Mouse (Mus musculus): ENCODE data around the gene Pnkd. TPM values are rescaled to one million over a fixed set of nuclear protein-coding genes. Genes with fewer than 3 reads are reported as not detected.
A peak's percentile ranks its signal among the peaks of the same experiment; 100 is the strongest.
"Not testable (repeated sequence)": the region's sequence is repeated elsewhere in the genome, so short reads cannot be mapped to it uniquely, and the experiment has no call there.

Gene Pnkd
- polyA plus RNA-seq, 1 experiment from 2014 or later, result 83.9 TPM

- H3K27ac ChIP-seq (ENCODE audit: low read depth, low read length), result no peak overlapping the region
- ATAC-seq (ENCODE audit: low FRiP score) (no peak), DNase-seq (ENCODE audit: low spot score, missing footprints) (no peak)
- H3K4me1 ChIP-seq (ENCODE audit: control insufficient read depth, insufficient read depth, low read length), result peaks cover 11% of the 10 kb centered on the region
- no peak overlapping the region for H3K4me2 ChIP-seq
- H3K9ac ChIP-seq (ENCODE audit: low read length), result no peak overlapping the region
- no peaks in the 10 kb centered on the region for H3K27me3 ChIP-seq (ENCODE audit: control insufficient read depth, insufficient read depth, low read length)
- H3K9me3 ChIP-seq (ENCODE audit: control insufficient read depth, low read length), result no peaks in the 10 kb centered on the region
- H3K36me3 ChIP-seq (ENCODE audit: control insufficient read depth, insufficient read depth, low read length), result peaks cover 25% of the 10 kb centered on the region
- WGBS, result 90% methylated on average over 10 of the region's 10 CpGs
- H3K4me3 ChIP-seq (ENCODE audit: low read depth, low read length), result no peak overlapping the region
Observed at GRCm38 (mm10) chr1:74282896-74283625, 1.7 kb upstream of the Pnkd start.

DNA sequence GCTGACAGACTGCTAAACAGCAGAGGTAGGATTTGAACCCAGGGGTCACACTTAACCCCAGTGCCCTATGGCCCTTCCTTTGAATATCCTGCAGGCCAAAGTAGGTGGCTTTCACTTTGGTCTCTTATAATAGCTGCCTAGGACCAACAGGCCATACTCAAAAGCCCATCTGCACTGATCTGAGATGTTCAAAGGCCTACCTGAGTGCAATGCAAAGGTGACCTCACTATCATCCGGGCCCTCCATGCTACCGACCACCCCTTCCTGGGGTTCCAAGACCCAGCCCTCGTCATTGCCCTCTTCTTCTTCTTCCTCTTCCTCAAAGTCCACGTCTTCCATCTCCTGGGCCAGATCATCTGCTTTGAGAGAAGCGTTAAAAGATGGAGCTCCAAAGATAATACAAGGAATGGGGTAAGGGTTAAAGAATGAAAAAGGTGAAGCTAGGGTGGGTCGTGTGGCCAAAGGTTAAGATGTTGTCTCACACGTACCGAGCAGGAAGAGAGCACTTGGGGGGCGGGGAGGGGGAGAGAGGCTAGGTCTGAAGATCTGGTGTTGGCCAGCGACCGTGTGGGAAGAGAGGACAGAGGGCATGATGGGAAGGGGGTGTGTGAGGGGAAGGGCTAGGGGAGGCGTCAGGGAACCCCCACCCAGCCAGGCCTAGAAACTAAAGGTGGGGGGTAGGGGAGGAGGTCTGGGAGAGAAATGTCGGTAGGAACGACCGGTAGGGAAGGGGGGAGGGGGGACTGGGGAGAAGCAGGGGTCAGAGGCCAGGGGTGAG, 855 bp upstream of the Pnkd start:
- H3K4me1 ChIP-seq (ENCODE audit: control insufficient read depth, insufficient read depth, low read length), result peaks cover 11% of the 10 kb centered on the region
- DNase-seq (ENCODE audit: low spot score, missing footprints) (peak; percentile 82), ATAC-seq (ENCODE audit: low FRiP score) (peak; percentile 49)
- H3K27me3 ChIP-seq (ENCODE audit: control insufficient read depth, insufficient read depth, low read length), result no peaks in the 10 kb centered on the region
- peak overlapping the region; percentile 81 for H3K4me2 ChIP-seq
- peak overlapping the region; percentile 48; the same call in 1 of the 2 replicates for H3K27ac ChIP-seq (ENCODE audit: low read depth, low read length)
- no peaks in the 10 kb centered on the region for H3K9me3 ChIP-seq (ENCODE audit: control insufficient read depth, low read length)
- H3K36me3 ChIP-seq (ENCODE audit: control insufficient read depth, insufficient read depth, low read length), result peaks cover 25% of the 10 kb centered on the region
- H3K4me3 ChIP-seq (ENCODE audit: low read depth, low read length), result peak overlapping the region; percentile 73
- WGBS, result 13% methylated on average over 15 of the region's 15 CpGs
- H3K9ac ChIP-seq (ENCODE audit: low read length), result peak overlapping the region; percentile 76

DNA sequence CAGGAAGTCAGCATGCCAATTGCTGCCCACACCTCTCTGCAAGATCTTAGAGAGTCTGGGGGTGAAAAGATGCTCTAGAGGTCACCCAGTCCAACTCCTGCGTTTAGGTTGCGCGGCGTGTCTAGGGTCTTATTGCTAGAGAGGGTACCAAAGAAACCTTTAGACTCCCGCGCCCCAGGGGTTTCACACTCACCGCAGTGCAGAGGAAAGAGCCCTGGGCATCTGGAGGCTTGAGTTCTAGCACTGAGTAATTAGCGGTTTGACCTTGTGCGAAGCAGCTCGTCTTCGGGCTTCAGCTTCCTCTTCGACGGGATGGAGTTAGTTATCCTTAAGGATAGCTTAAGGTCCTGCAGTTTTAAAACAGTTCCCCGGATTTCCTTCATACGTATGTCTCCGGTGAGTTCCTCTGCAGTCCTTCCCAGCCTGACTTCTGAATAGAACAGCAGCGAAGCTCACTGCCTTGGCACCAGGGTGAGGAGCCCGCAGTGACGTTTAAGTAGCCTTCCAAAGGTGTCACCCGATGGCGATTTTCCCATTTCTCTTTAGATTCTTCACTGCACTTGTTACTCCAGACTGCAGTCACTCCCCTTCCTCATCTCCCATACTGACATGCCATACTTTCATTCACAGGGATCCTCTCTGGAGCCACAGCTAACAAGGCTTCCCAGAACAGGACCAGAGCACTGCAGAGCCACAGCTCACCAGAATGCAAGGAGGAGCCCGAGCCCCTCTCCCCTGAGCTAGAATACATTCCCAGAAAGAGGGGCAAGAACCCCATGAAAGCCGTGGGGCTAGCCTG, 681 bp downstream of the Pnkd start:
- Histone ChIP-seq H3K9ac (ENCODE audit: low read length) (peak overlapping the region; percentile 71), H3K27ac (ENCODE audit: low read depth, low read length) (no peak overlapping the region), H3K4me2 (peak overlapping the region; percentile 78), H3K36me3 (ENCODE audit: control insufficient read depth, insufficient read depth, low read length) (peaks cover 21% of the 10 kb centered on the region), H3K4me1 (ENCODE audit: control insufficient read depth, insufficient read depth, low read length) (peaks cover 11% of the 10 kb centered on the region), H3K27me3 (ENCODE audit: control insufficient read depth, insufficient read depth, low read length) (no peaks in the 10 kb centered on the region), H3K9me3 (ENCODE audit: control insufficient read depth, low read length) (no peaks in the 10 kb centered on the region), H3K4me3 (ENCODE audit: low read depth, low read length) (peak overlapping the region; percentile 73)
- 2% methylated on average over 22 of the region's 23 CpGs for WGBS
- DNase-seq (ENCODE audit: low spot score, missing footprints) (no peak), ATAC-seq (ENCODE audit: low FRiP score) (no peak; the same call in 1 of the 2 replicates)

DNA sequence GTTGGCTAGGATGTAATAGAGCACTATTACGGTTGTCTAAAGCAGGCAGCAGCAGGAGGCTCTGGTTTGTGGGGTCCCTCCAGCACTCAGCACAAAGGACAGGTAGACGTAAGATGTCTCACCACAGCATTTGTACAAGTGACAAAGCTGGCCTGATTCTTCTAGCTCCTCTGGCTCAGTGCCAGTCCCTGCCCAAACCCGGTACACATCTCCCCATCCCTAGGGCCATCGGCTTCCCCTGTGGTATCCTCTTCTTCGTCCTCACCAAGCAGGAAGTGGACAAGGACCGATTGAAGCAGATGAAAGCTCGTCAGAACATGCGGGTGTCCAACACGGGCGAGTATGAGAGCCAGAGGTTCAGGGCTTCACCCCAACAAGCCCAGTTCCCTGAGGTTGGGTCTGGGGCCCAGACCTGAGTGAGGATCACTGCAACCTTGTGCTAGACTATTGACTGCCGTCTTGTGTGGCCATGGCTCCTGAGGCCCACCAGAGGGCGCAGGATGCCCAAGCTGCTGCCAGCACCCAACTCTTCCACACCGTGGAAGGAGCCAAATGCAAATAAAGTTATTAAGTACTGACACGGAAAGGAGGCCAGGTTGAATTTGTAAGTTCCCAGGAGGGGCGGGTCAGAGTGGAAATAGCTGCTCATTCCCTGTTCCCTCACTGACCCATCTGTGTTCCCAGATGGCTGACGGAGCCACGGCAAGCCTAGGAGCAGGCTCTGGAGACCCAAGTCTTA, 2.3 kb downstream of the Pnkd start:
- ATAC-seq (ENCODE audit: low FRiP score); H3K4me3 ChIP-seq (ENCODE audit: low read depth, low read length); H3K9ac ChIP-seq (ENCODE audit: low read length); H3K27ac ChIP-seq (ENCODE audit: low read depth, low read length); H3K9me3 ChIP-seq (ENCODE audit: control insufficient read depth, low read length); H3K4me2 ChIP-seq; H3K27me3 ChIP-seq (ENCODE audit: control insufficient read depth, insufficient read depth, low read length); H3K36me3 ChIP-seq (ENCODE audit: control insufficient read depth, insufficient read depth, low read length): not testable (repeated sequence)
- WGBS, result 63% methylated on average over 15 of the region's 17 CpGs
- H3K4me1 ChIP-seq (ENCODE audit: control insufficient read depth, insufficient read depth, low read length), result peaks cover 11% of the 10 kb centered on the region
- peak; percentile 85 for DNase-seq (ENCODE audit: low spot score, missing footprints)

GRCm38 (mm10) chr1:74288327-74288726, 3.6 kb downstream of the Pnkd start:
- ATAC-seq (ENCODE audit: low FRiP score) (no peak), DNase-seq (ENCODE audit: low spot score, missing footprints) (no peak)
- Histone ChIP-seq H3K27ac (ENCODE audit: low read depth, low read length) (no peak overlapping the region), H3K4me2 (no peak overlapping the region), H3K4me3 (ENCODE audit: low read depth, low read length) (no peak overlapping the region), H3K36me3 (ENCODE audit: control insufficient read depth, insufficient read depth, low read length) (no peaks in the 10 kb centered on the region), H3K9ac (ENCODE audit: low read length) (no peak overlapping the region), H3K27me3 (ENCODE audit: control insufficient read depth, insufficient read depth, low read length) (no peaks in the 10 kb centered on the region), H3K9me3 (ENCODE audit: control insufficient read depth, low read length) (no peaks in the 10 kb centered on the region), H3K4me1 (ENCODE audit: control insufficient read depth, insufficient read depth, low read length) (peaks cover 11% of the 10 kb centered on the region)
- WGBS, result 80% methylated on average over 4 of the region's 4 CpGs

DNA sequence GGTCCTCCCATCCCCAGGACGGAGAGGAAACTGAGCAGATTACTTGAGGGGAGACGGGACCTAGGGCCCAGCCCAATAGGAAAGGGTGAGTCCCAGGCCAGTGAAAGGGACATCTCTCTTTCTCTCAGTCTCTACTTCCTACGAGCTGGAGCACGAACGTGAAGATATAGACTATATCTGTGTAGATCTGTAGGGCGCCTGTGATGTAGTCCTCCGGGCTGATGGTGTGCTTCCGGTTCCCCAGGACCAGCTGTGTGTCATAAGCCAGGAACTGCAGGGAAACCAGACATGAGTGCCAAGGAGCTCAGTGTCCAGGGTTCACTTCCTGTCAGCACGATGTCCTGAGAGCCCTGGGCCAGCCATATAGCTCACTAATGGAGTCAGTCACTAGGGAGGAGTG, 4.5 kb downstream of the Pnkd start:
- no peaks in the 10 kb centered on the region for H3K9me3 ChIP-seq (ENCODE audit: control insufficient read depth, low read length)
- H3K9ac ChIP-seq (ENCODE audit: low read length), result no peak overlapping the region
- H3K4me1 ChIP-seq (ENCODE audit: control insufficient read depth, insufficient read depth, low read length), result peaks cover 7% of the 10 kb centered on the region
- H3K4me2 ChIP-seq, result no peak overlapping the region
- H3K27me3 ChIP-seq (ENCODE audit: control insufficient read depth, insufficient read depth, low read length), result no peaks in the 10 kb centered on the region
- H3K27ac ChIP-seq (ENCODE audit: low read depth, low read length), result no peak overlapping the region
- DNase-seq (ENCODE audit: low spot score, missing footprints), result no peak
- H3K36me3 ChIP-seq (ENCODE audit: control insufficient read depth, insufficient read depth, low read length), result no peaks in the 10 kb centered on the region
- 94% methylated on average over 9 of the region's 9 CpGs for WGBS
- no peak overlapping the region for H3K4me3 ChIP-seq (ENCODE audit: low read depth, low read length)
- no peak for ATAC-seq (ENCODE audit: low FRiP score)

DNA sequence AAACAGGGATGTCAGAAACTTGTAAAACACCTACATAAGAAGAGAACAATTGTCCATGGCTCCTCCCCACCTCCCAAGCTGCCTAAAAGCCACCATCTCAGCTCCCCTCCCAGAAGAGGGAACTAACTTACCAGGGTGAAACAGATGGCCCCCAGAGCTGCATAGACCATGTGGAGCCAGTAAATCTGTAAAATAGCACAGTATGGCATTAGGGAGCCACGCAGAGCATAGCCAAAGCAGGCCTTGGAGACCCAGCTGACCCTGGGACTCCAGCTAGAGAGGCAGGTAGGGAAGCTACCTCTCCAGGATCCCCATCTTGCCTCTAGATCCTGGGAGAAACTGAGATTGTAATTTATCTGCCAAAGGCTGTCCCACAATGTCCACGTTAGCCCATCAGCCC, 5.0 kb downstream of the Pnkd start:
- H3K4me3 ChIP-seq (ENCODE audit: low read depth, low read length), result no peak overlapping the region
- no peak overlapping the region for H3K9ac ChIP-seq (ENCODE audit: low read length)
- no peak overlapping the region for H3K27ac ChIP-seq (ENCODE audit: low read depth, low read length)
- H3K4me2 ChIP-seq, result no peak overlapping the region
- DNase-seq (ENCODE audit: low spot score, missing footprints) (no peak), ATAC-seq (ENCODE audit: low FRiP score) (no peak)
- no peaks in the 10 kb centered on the region for H3K27me3 ChIP-seq (ENCODE audit: control insufficient read depth, insufficient read depth, low read length)
- no peaks in the 10 kb centered on the region for H3K9me3 ChIP-seq (ENCODE audit: control insufficient read depth, low read length)
- H3K36me3 ChIP-seq (ENCODE audit: control insufficient read depth, insufficient read depth, low read length), result no peaks in the 10 kb centered on the region
- H3K4me1 ChIP-seq (ENCODE audit: control insufficient read depth, insufficient read depth, low read length), result peaks cover 7% of the 10 kb centered on the region
- WGBS, result 86% methylated on average over 2 of the region's 2 CpGs

DNA sequence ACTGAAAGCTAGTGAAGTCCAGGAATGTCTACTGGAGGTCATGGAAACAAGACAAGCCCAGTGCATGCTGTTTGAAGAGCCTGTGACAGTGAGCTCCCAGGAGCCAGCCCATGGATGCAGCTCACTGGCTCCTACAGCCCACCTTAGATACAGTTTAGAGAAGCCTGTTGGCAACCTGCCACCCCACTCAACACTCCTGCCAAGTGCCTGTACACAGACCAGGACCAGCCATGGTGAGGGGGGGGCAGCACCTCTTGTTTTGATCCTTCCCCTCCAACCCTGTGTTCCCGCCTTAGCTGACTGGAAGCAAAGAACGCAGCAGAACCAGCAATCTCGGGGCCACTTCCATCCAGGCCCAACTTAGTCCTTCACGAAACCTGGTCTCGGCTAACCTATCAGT, 5.4 kb downstream of the Pnkd start:
- Histone ChIP-seq H3K4me3 (ENCODE audit: low read depth, low read length) (no peak overlapping the region), H3K27me3 (ENCODE audit: control insufficient read depth, insufficient read depth, low read length) (no peaks in the 10 kb centered on the region), H3K36me3 (ENCODE audit: control insufficient read depth, insufficient read depth, low read length) (no peaks in the 10 kb centered on the region), H3K4me1 (ENCODE audit: control insufficient read depth, insufficient read depth, low read length) (peaks cover 9% of the 10 kb centered on the region), H3K27ac (ENCODE audit: low read depth, low read length) (no peak overlapping the region), H3K9ac (ENCODE audit: low read length) (no peak overlapping the region), H3K4me2 (no peak overlapping the region), H3K9me3 (ENCODE audit: control insufficient read depth, low read length) (no peaks in the 10 kb centered on the region)
- no peak for DNase-seq (ENCODE audit: low spot score, missing footprints)
- no peak for ATAC-seq (ENCODE audit: low FRiP score)
- 93% methylated on average over 5 of the region's 5 CpGs for WGBS
